Mouse (Mus musculus) ovary, postnatal 14 days (tissue): ENCODE measurements around the gene Gpr68.

Source experiments
- DNase-seq: peaks from one replicate; pipeline ENCODE4 v3.0.0; 2022; ENCODE audit warnings: low spot score

Gpr68 gene

GRCm38 (mm10) chr12:100907598-100908297 lies at the start of gene Gpr68:
TSS of gene Gpr68 (minus strand) at chr12:100908198.
- no peak for DNase-seq

- no peak for DNase-seq
Observed at GRCm38 (mm10) chr12:100957257-100957656, 49.3 kb upstream of the Gpr68 start.

GRCm38 (mm10) chr12:100956825-100957224 lies 48.8 kb upstream of the Gpr68 start:
- DNase-seq: no peak

GRCm38 (mm10) chr12:100956028-100956427 lies 48.0 kb upstream of the Gpr68 start:
- DNase-seq: no peak

- DNase-seq: no peak
Observed at GRCm38 (mm10) chr12:100953926-100954325, 45.9 kb upstream of the Gpr68 start.

GRCm38 (mm10) chr12:100952193-100952931 lies 44.4 kb upstream of the Gpr68 start:
- DNase-seq: peak; percentile 64

- DNase-seq: no peak
Observed at GRCm38 (mm10) chr12:100949146-100949545, 41.1 kb upstream of the Gpr68 start.

- no peak for DNase-seq
Observed at GRCm38 (mm10) chr12:100948021-100948420, 40.0 kb upstream of the Gpr68 start.

GRCm38 (mm10) chr12:100945948-100946347 lies 38.0 kb upstream of the Gpr68 start:
- DNase-seq: no peak

GRCm38 (mm10) chr12:100945501-100945900 lies 37.5 kb upstream of the Gpr68 start:
- DNase-seq: no peak

GRCm38 (mm10) chr12:100944921-100945336 lies 36.9 kb upstream of the Gpr68 start:
- DNase-seq: no peak

- no peak for DNase-seq
Observed at GRCm38 (mm10) chr12:100943146-100943545, 35.1 kb upstream of the Gpr68 start.

GRCm38 (mm10) chr12:100941361-100941760 lies 33.4 kb upstream of the Gpr68 start:
- no peak for DNase-seq

- DNase-seq: no peak
Observed at GRCm38 (mm10) chr12:100937441-100938360, 29.7 kb upstream of the Gpr68 start.

GRCm38 (mm10) chr12:100936737-100937136 lies 28.7 kb upstream of the Gpr68 start:
- DNase-seq: no peak

GRCm38 (mm10) chr12:100936116-100936515 lies 28.1 kb upstream of the Gpr68 start:
- DNase-seq: peak; percentile 69

GRCm38 (mm10) chr12:100934796-100935195 lies 26.8 kb upstream of the Gpr68 start:
- no peak for DNase-seq

GRCm38 (mm10) chr12:100931653-100932052 lies 23.7 kb upstream of the Gpr68 start:
- no peak for DNase-seq

- DNase-seq: no peak
Observed at GRCm38 (mm10) chr12:100928286-100928685, 20.3 kb upstream of the Gpr68 start.

- DNase-seq: peak; percentile 71
Observed at GRCm38 (mm10) chr12:100925644-100926619, 17.9 kb upstream of the Gpr68 start.
